Mouse (Mus musculus): ENCODE data around the gene Lysmd4.
"Not testable (repeated sequence)": the region's sequence is repeated elsewhere in the genome, so short reads cannot be mapped to it uniquely, and the experiment has no call there.

Lysmd4 gene

GRCm38 (mm10) chr7:67230640-67231140 lies 8.3 kb downstream of the Lysmd4 start:
- DNase-seq, result peak in 1 of 2 experiments; percentile 20

GRCm38 (mm10) chr7:67232504-67232903 lies 10.2 kb downstream of the Lysmd4 start:
- DNase-seq, result no peak

- peak; percentile 39 to 62 for DNase-seq
Observed at GRCm38 (mm10) chr7:67234797-67235196, 12.5 kb downstream of the Lysmd4 start.

- DNase-seq, result no peak
Observed at GRCm38 (mm10) chr7:67236351-67236750, 14.0 kb downstream of the Lysmd4 start.

GRCm38 (mm10) chr7:67237752-67238151 lies 15.4 kb downstream of the Lysmd4 start:
- no peak for DNase-seq

GRCm38 (mm10) chr7:67241969-67242368 lies 19.6 kb downstream of the Lysmd4 start:
- DNase-seq, result no peak

GRCm38 (mm10) chr7:67243121-67243893 lies 21.0 kb downstream of the Lysmd4 start:
- DNase-seq, result peak; percentile 28 to 37

- DNase-seq, result no peak
Observed at GRCm38 (mm10) chr7:67243894-67244282, 21.5 kb downstream of the Lysmd4 start.

GRCm38 (mm10) chr7:67245255-67245654 lies 22.9 kb downstream of the Lysmd4 start:
- no peak for DNase-seq

- no peak for DNase-seq
Observed at GRCm38 (mm10) chr7:67246067-67246466, 23.7 kb downstream of the Lysmd4 start.

- DNase-seq, result peak; percentile 80 to 83
Observed at GRCm38 (mm10) chr7:67259828-67260563, 37.7 kb downstream of the Lysmd4 start.

GRCm38 (mm10) chr7:67270447-67270846 lies 48.1 kb downstream of the Lysmd4 start:
- DNase-seq, result not testable (repeated sequence)

- no peak for DNase-seq
Observed at GRCm38 (mm10) chr7:67283581-67283980, 61.2 kb downstream of the Lysmd4 start.

- DNase-seq, result no peak
Observed at GRCm38 (mm10) chr7:67287456-67287855, 65.1 kb downstream of the Lysmd4 start.

- no peak for DNase-seq
Observed at GRCm38 (mm10) chr7:67291356-67291755, 69.0 kb downstream of the Lysmd4 start.

- no peak for DNase-seq
Observed at GRCm38 (mm10) chr7:67296419-67296818, 74.1 kb downstream of the Lysmd4 start.

- no peak for DNase-seq
Observed at GRCm38 (mm10) chr7:67304937-67305336, 82.6 kb downstream of the Lysmd4 start.

- no peak for DNase-seq
Observed at GRCm38 (mm10) chr7:67307078-67307477, 84.7 kb downstream of the Lysmd4 start.

- DNase-seq, result no peak
Observed at GRCm38 (mm10) chr7:67308102-67308501, 85.8 kb downstream of the Lysmd4 start.

GRCm38 (mm10) chr7:67310151-67310550 lies 87.8 kb downstream of the Lysmd4 start:
- DNase-seq, result no peak

GRCm38 (mm10) chr7:67313200-67313599 lies 90.9 kb downstream of the Lysmd4 start:
- no peak for DNase-seq

- DNase-seq, result no peak
Observed at GRCm38 (mm10) chr7:67318697-67319096, 96.4 kb downstream of the Lysmd4 start.

GRCm38 (mm10) chr7:67320359-67320758 lies 98.0 kb downstream of the Lysmd4 start:
- DNase-seq, result no peak

GRCm38 (mm10) chr7:67342067-67342625 lies 119.8 kb downstream of the Lysmd4 start:
- no peak for DNase-seq

Data from kidney, postnatal 36 days (tissue).